Mouse (Mus musculus) thymus, postnatal 14 days (tissue): ENCODE data around the gene Bbs9.
A peak's percentile ranks its signal among the peaks of the same experiment; 100 is the strongest.

Experiments
- DNase-seq: peaks from one replicate; pipeline ENCODE4 v3.0.0; 2021

Gene Bbs9

DNA sequence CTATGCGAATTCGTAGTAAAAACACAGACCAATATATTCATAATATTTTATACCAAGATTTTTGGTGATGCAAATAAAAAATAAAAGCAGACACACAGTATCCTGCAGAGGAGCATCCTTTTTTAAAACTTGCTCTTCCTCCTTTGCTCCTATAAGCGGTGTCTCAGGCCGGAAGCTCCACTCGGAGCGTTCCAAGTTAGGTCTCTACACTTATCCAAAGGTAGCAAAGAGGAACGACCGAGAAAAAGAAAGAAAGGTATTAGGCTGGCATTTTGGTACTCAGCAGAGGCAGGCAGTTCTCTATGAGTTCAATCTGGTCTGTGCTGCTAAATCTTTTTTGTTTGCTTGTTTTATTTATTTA lies 6.6 kb upstream of the Bbs9 start:
- peak; percentile 12 for DNase-seq

DNA sequence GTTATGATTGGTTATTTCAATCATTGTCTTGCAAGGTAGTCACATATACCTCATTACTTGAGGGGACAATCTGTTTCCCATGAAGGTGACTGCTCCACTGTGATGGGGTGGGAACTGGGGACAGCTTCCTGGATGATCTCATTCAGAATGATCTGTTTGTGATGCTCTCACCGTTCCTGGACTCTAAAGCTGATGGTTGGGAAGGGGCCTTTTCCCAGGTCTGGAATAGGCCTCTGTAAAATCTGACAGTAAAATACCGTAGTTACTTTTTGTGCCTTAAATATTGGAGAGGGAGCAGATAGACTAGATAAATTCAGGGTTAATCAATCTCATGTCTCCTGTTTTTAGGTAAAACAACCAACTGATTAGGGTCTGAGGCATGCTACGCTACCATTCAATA lies 5.9 kb upstream of the Bbs9 start, which contains the start of gene Rp9:
Rp9 (minus strand) TSS at position 101 of the 400 bp plus-strand sequence.
- DNase-seq: no peak

DNA sequence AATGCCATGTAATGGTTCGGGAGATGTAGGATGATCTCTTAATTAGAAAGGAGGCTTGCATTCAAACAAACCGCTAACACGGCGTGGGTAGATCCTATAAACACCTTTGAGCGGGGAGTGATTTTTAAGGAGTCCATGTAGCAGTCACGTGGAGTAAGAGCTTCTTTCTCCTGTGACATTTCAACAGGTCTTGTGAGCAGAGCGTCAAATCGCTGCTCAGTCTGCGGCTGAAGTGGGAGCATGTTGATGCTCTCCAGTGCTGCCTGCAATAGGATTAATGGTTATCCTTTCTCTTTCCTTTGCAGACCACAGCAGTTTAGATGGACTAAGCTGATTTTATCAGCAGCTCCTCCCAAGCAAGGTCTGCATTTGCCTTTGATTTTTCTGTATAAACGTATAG lies 750 bp downstream of the Bbs9 start:
- peak; percentile 24 for DNase-seq

DNA sequence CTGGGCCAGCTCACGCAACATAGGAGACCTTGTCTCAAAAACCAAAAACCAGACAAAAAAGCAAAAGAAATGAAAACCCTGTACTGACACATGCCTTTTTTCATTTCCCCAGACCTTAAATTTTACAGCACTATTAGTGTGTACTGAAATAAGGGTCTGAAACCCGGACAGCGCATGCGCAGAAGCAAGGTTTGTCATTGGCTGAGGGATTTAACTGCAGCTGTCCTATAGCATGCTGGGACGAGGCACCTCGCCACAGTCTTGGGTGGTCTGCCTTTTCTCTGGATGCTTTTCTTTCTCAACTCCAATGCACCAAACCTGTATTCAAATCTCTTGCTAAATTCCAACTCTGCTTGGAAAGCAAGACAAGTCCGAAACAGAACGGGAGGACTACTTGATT lies 3.4 kb downstream of the Bbs9 start:
- DNase-seq: no peak

DNA sequence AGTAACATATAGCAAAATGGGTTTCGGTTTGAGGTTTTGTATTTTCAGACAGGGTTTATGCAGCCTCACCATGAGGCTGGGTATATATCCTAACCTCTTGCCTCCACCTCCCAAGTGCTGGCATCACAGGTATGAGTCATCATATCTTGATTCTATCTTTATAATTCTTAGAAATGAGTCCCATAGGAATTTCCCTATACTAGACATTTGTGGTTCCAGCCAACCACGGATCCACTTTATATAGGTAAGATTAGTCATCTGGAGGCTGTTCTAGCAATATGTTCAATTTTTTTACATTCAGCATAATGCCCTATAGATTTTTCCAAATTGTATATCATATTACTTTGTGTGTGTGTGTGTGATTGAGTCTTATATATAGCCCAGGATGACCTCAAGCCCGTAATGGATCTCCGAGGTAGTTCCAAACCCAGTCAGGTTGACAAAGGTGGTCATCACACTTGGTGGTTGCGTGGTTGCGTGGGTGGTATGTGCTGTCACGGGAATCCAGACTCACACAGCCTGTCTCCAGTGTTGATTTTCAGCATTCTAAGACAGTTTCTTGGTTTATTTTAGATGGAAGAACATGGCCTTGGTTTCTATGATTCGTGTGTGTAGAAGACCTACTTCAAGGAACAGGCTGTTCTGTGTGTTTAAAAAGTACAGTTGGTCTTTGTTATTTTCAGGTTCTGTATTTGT lies 8.5 kb downstream of the Bbs9 start:
- DNase-seq: no peak

DNA sequence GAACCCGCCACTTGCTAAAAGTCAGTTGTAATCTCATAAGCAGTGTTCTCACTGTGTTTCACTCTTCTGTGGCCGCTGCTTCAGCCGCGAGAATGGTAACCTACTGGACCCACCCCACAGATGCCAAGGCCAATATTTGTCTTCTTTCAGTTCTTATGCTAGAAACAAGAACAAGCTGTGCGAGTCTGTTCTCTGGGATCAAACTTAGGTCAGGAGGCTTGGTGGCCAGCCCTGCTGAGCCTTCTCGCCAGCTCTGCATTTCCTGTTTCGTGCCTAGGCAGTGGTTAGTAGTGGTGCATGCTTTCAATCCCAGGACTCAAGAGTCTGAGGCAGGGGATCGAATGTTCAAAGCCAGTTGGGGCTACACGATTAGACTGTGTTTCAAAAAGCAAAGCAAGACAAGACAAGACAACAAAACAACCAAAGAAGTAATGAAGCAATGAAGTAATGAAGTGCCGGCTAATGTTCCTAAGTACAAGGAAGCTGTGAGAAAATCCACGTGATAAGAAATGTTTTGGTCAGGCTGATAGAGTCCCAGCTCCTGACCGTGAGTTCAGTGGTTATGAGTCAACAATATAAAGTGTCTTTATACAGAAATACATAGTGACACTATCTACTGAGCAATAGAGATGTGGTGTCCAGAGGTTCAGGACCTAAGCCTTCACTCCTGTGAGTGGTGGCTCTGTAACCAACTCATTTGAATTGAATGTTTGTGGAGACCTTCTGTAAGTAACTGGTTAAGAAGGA lies 9.2 kb downstream of the Bbs9 start:
- no peak for DNase-seq

DNA sequence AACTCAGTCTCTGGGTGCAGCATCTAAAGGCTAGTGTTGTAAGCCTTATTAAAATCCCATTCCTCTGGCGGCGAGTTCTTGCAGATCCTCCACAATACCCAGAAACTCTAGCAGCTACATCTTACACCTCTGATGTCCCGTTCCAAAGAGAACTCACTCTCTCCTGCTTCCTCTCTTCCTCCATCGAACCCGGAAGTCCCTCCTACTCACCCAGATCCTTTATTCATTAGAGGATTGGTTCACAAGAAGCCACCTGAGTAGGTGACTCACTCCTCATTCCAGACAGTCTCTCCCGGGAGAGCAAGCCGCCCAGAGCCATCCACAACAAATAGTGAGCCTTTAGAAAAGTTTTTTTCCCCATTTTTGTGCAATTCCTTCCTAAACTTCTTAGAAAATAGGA lies 10.7 kb downstream of the Bbs9 start:
- no peak for DNase-seq

DNA sequence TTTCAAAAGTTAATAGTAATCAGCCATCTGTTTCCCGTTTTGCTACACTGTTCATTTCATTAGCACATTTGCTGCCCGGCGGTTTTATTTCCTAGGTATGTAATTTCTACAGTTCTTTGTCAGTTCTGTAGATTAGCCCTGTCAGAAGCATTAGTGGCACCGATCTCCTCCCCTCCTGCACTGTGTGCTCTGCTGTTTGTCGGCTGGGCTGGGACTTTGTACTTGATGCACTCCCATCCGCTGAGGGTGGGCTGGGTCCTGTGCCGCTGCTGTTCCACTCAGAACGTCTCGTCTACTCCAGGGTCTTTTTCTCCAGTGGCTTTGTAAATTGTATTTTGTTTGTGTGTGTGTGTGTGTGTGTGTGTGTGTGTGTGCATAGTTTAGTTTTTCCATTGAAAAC lies 13.4 kb downstream of the Bbs9 start:
- no peak for DNase-seq

DNA sequence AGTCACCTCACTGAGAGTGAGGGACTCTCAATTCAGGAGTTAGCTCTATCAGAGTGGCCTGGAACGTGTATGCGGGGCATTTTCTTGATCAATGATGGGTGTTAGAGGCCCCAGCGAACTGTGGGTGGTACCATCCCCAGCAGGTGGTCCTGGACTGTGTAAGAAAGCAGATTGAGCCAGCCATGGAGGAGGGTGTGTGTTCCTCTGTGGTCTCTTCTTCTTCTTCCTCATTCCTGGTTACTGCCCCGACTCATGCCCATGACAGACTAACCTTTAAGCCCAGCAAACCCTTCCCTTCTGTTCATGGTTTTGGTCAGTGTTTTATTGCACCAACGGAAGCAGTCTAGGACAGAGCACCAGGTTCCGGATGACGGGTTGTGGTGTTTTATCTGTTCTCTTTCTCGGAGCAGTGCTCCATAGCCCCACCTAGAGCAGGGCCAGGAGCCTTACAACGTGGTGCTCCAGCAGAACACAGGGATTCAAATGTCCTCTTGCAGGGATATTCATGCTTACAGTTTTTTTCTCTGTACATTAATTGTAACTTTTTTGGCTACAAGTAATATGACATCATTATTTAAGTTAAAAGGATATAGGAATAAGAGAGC lies 18.8 kb downstream of the Bbs9 start:
- no peak for DNase-seq

DNA sequence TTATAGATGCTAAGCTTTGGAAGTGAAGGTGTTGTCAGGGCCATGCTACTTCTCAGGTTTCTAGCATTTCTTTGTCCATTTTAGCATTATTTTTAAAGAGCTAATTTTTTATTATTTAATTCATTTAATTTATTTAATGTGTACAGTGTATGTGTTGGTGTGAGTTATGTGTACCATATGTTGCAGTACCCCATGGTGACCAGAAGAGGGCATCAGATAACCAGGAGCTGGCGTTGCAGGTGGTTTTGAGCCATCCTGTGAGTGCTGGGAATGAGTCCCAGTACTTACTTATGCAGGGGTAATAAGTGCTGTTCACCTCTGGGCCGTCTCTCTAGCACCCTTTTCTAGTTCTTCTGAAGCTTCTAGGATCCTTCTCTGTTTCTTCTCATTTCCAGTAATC lies 19.6 kb downstream of the Bbs9 start:
- no peak for DNase-seq

DNA sequence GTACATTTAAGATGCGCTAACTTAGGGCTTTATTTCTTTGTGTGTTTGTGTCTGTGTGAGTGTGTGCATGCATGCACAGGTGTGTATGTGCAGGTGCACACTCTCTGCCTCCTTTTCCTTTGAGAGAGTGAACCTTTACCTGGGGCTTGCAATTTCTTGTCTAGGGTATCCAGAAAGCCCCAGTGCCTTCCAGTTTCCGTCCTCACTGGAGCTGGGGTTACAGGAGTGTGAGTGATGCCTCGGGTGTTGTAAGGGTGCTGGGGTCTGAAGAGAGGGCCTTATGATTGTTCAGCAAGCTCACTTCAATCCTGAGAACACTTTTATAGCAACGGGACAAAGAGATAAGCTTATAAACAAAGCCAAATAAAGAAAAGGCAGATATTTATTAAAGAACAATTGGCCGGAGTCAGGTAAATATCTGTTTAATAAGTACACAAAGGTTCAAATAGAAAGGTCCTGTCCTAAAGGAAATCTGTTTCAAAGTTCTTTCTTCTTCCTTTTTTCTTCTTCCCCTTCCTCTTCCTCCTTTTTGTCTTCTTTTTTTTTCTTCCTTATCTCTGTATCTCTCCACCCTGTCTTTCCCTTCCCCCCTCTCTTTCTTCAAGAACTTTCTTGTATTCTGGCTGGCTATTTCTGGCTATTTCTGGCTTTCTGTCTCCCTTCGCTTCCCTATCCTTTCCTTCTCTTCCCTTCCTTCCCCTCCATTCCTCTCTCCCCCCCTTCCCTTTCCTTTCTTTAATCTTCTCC lies 21.7 kb downstream of the Bbs9 start:
- no peak for DNase-seq

DNA sequence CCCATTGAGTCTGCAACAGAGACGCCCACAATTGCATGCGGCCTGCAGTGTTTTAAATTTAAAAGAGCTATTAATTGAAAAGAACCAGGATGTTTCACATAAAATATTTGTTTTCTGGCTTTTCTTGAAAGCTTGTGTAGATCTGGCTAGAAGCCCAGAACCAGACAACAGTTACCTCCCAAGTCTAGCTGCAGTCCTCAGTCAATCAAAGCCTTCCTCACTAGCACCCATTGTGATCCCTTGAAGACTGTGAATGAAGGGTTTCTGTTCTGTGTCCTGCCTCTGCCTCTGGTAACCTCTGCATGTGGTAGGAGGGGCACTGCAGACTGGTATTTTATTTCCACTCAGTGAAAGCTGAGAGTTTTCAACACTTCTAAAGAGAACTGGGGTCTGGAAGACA lies 27.5 kb downstream of the Bbs9 start:
- no peak for DNase-seq

DNA sequence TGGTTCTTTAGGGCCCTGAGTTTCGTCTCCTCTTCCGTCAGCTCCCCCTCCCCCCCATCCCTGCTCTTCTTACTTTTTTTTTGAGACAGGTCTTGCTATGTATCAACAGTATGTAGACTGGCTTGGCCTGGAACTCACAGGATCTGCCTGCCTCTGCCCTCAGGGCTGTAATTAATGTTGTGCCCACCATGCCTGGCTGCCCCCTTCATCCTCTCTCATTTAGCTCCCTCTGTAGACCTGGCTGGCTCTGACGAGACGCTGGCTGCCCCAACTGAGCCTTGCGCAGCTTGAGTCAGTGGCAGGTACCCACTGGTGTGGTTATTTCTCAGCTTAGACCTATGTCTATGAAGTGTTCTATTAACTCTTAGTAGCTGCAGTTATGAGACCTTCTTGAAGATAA lies 28.1 kb downstream of the Bbs9 start:
- no peak for DNase-seq

DNA sequence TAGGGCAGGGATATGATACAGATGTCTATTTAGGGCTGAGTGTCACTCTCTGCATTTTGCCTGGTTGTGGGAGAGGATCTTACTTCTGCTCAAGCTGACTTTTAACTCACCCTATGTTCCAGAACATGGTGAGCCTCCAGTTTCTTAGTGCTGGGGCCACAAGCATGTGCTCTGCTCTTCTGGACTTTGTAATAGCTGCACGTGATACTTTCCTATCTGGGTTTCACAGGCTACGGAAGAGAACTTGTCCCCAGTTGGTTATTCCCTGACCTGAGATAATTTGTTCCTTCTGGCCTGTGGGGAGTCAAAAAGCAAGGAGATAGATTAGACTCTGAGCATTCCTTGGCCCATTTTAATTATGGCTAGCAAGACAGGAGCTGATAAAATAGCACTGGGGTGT lies 30.1 kb downstream of the Bbs9 start:
- no peak for DNase-seq

DNA sequence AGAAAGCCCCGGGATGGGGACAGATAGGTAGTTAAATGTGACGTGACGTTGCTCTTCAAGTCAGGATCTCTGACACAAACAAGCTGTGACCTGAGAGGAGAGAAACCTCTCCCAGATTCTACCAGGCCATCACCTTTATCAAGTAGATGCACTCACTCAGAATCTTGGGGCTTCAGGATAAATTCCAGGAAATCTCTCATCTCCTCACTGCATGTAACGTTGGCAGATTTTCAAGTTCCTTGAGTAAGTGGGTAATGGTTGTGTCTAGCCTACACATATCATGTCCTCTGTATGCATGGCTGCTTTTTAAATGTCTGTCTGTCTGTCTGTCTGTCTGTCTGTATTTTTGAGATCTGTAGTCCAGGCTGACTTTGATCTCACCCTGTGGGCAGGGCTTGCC lies 39.6 kb downstream of the Bbs9 start:
- DNase-seq: no peak

DNA sequence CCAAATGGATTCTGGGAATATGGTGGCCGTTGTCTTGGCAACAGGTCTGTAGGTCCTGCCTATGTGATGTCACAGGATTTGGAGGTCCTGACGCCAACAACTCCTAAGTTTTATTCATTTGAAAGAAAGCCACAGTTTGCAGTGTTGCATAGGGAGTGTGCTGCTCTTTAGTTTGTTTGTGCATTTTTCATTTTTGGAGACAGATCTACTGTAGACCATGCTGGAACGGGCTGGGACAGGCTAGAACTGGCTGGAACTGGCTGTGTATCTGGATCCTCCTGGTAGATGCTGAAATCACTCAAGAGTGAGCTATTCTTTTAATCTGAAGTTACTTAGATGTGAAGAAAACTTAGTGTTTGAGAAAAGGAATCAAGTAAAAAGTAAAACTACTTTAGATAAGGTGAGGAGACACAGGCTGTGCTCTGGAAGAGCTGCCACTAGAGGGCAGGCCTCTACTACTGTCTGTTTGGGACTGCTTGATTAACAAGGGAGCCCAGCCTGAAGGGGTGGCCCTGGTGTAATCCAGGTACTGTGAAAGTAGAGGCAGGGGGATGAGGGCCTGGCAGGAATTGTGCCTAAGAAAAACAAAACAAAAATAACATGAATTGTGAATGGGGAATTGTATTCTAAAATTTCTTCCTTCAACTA lies 43.0 kb downstream of the Bbs9 start:
- DNase-seq: peak; percentile 53

DNA sequence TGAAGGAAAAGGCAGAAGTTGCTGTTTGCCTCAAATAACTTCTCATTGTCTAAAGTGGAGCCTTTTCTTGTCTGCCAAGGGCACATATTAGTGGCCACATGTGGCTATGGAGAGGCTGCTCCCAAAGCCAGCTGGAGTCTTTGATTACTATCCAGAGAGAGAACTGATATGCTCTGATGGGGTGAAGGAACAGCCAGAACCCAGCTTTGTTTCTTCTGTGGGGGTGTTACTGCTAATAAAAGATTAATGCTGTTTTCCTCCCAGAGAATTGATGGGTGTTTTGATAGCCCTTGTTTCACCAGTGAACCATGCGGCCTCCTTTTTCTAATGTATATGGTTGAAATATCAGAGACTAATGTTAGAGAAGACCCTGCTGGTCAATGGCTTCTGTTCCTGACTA lies 47.9 kb downstream of the Bbs9 start:
- DNase-seq: no peak

DNA sequence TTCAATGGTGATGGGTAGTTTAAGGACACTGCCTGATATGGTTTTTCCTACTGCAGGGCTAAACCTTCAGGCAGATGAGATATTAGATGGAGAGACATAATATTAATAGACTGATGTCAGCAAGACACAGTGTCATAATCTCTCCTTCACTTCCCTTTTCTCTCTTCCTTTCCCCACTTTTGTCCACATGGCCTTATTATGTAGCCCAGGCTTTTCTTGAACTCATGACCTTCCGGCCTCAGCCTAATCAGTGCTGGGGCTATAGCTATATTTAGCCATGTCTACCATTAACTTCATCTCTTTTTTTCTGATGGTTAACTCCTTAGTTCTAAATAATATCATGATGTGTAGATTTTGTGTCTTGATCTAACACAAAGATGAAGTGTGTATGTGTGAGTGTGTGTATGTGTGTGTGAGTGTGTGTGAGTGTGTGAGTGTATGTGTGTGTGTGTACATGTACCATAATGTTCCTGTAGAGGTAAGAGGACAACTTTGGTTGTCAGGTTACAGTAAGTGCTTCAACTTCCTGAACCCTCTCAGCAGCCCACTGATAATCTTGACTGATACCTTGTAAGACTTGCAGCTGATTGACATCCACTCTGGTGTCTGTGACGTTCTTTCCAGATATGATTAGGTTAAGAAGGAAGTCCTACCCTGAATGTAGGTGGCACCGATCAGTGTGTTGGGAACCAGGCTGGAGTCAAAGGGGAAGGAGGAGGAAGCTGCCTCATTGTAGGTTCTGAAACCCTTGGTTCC lies 55.4 kb downstream of the Bbs9 start:
- no peak for DNase-seq

DNA sequence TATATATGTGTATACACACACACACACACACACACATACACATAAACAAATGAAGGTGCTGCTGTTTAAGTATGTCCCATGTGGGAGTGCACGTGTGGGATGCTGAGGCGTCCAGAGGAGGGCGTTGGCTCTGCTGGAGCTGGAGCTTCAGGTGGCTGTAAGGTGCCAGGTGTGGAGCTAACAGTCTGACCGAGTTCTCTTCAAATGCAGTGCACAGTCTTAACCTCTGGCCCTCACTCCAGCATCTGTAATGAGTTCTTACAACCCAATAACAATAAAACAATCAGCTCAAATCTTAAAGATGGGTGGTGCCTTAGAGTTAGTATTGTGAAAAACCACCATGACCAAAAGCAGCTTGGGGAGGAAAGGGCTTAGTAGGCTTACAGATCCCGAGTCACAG lies 56.6 kb downstream of the Bbs9 start:
- no peak for DNase-seq

DNA sequence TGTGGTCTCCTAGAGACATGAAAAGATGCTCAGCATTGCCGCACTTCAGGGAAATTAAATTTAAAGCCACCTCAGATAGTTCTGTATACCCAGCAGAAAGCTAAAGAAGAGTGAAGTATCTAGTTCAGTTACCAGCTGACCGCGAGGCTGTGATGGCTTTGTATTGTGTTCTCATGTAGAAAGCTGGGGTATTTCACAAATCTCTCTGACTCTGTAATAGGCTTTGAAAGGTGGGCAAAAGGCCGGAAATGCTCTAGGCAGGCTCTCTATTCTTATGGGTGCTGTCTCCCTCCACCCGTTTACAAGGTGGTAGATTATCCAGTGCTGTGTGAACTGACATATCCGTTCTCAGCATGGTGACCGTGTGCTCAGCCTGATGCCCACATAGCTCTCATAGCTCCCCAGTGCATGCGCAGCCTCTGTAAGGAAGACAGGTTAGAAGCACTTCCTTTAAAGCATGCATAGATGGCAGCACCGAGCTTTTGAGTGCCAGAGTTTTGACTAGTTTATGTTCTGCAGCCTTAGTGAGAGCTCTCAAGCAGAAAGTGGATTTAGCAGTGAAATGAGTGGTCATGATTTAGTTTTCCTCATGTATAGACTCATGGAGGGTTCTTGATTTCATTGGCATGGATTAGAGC lies 57.4 kb downstream of the Bbs9 start:
- DNase-seq: peak; percentile 45

DNA sequence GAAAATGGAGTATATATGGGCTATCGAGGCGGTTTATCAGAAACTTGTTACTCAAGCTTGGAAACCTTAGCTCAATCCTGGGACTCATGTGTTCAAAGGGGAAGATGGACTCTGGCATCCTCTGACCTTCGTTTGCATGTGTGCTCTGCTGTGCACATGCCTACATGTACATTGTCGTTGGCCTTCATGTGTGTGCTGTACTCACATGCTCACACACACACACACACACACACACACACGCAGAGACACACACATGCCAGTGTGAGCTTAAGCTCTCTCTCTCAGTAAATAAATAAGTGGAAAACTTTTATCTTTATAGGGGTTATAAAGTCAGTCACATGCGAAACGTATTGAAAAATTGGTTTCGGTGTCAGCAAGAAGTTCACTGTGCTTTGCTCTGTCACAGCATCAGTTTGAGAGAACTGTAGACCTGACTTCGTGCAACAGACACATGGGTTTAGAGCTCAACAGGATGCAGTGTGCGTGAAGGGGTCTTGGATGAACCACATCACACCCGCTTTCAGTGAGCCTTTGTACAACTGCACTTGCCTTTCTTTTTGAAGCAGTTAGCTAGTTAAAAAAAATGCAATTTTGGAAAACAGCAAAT lies 62.4 kb downstream of the Bbs9 start:
- no peak for DNase-seq
